Mouse (Mus musculus) heart, postnatal 0 days (tissue): ENCODE measurements around the gene Fbxo3.

Experiments used
- CTCF ChIP-seq: IDR thresholded peaks from 2 replicates; pipeline ENCODE4 v1.5.1; 2016; ENCODE audit warnings: antibody characterized with exemption, control low read depth, low read depth
- EP300 ChIP-seq: IDR thresholded peaks from 2 replicates; pipeline ENCODE4 v1.6.1; 2016; ENCODE audit warnings: antibody characterized with exemption, low read depth

DNA sequence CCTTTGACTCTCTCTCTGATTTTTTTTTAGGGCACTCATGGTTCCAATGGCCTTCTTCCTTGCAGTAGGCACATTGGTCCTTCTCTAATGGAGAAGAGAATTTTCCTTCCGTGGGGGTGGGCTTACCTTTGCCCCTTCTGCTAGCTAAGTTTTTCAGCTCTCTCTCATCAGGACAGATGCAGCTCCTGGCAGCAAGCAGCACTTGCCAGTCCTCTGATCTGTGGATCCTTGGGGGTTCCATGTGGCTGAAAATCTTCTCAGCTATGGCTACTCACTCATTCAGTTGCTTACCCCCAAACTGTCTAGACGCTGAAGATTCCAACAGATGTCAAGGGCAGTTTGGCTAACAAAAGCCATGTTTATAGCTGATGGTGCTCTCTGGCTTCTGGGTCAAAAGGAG lies 65.8 kb downstream of the Fbxo3 start:
- TF ChIP-seq CTCF (no peak), EP300 (no peak)
